Mouse (Mus musculus): ENCODE measurements around the gene Grasp.

The Grasp gene

GRCm38 (mm10) chr15:101194951-101195823 lies 28.8 kb upstream of the Grasp start:
- peak; percentile 44 for DNase-seq (ENCODE audit: low read depth, low spot score)

DNA sequence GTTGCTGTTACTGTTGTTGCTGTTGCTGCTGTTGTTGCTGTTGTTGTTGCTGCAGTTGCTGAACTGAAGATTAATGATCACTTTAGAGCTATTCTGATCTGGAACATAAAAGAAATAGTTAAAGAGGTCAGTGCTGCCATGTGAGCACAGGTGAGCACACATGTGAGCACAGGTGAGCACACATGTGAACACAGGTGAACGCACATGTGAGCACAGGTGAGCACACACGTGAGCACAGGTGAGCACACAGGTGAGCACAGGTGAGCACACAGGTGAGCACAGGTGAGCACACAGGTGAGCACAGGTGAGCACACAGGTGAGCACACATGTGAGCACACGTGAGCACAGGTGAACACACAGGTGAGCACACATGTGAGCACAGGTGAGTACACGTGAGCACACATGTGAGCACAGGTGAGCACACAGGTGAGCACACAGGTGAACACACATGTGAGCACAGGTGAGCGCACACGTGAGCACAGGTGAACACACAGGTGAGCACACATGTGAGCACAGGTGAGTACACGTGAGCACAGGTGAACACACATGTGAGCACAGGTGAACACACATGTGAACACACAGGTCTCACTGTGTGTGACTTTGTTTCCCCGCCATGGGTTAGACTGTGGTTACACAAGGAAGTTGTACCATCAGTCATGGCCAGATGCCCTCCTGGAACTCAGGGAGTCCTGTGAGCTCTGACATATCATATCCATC lies 27.8 kb upstream of the Grasp start:
- no peak for DNase-seq (ENCODE audit: low read depth, low spot score)

GRCm38 (mm10) chr15:101196961-101197360 lies 27.0 kb upstream of the Grasp start:
- no peak for DNase-seq (ENCODE audit: low read depth, low spot score)

- no peak for DNase-seq (ENCODE audit: low read depth, low spot score)
These were observed 26.4 kb upstream of the Grasp start for GRCm38 (mm10) chr15:101197497-101198179.

- DNase-seq (ENCODE audit: low read depth, low spot score), result peak; percentile 87
These were observed 25.8 kb upstream of the Grasp start for GRCm38 (mm10) chr15:101198218-101198617.

DNA sequence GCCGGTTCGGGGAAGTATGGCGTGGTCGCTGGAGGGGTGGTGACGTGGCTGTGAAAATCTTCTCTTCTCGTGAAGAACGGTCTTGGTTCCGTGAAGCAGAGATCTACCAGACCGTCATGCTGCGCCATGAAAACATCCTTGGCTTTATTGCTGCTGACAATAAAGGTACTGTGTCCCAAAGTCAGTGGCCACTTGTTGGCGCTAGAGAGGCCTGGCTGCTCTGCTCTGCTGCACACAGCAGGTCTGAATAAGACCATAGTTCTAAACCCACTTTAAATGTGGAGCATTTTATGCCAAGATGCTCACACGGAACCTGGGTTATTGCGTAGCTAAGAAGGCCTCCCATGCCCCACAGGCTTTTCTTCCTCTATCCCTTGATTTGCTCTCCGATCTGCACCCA lies 25.1 kb upstream of the Grasp start:
- no peak for DNase-seq (ENCODE audit: low read depth, low spot score)

DNA sequence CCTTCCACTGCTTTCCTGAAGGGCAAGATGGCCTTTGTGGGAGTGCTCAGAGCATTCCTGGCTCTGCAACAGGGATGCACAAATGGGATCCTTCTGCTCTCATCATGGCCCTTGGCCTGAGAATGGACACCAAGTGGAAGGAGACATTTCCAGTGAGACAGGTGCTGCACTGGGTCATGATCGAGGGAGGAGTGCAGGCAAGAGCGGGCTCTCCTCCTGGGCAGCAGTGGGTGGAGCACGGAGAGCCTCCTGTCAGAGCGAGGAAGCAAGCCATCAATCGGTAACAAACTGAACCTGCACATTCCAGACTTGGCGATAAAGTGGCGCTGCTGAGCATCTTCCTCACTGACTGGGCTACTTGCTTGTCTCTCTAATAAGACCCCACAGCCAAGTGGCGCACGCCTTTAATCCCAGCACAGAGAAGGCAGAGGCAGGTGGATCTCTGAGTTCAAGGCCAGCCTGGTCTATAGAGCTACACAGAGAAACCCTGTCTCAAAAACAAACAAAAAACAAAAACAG lies 23.2 kb upstream of the Grasp start:
- DNase-seq (ENCODE audit: low read depth, low spot score), result no peak

DNA sequence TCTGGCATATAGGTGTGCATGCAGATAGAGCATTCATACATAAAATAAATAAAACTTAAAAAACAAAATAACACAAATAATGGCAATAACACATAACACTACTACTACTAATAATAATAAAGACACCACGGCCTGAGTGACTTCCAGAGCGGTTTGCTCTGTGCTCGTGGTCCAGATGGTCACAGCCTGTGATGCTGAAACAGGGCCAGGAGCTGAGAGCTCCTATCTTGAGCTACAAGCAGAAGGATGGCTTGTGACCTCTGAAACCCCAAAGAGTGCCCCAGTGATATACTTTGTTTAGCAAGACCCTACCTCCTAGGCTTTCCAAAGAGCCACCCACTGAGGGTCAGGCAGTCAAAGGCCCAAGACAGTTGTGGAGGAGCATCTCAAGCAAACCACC lies 22.6 kb upstream of the Grasp start:
- no peak for DNase-seq (ENCODE audit: low read depth, low spot score)

GRCm38 (mm10) chr15:101203673-101204072 lies 20.3 kb upstream of the Grasp start:
- no peak for DNase-seq (ENCODE audit: low read depth, low spot score)

- no peak for DNase-seq (ENCODE audit: low read depth, low spot score)
These were observed 19.2 kb upstream of the Grasp start for GRCm38 (mm10) chr15:101204781-101205180.

GRCm38 (mm10) chr15:101210228-101210627 lies 13.8 kb upstream of the Grasp start:
- peak; percentile 84 for DNase-seq (ENCODE audit: low read depth, low spot score)

DNA sequence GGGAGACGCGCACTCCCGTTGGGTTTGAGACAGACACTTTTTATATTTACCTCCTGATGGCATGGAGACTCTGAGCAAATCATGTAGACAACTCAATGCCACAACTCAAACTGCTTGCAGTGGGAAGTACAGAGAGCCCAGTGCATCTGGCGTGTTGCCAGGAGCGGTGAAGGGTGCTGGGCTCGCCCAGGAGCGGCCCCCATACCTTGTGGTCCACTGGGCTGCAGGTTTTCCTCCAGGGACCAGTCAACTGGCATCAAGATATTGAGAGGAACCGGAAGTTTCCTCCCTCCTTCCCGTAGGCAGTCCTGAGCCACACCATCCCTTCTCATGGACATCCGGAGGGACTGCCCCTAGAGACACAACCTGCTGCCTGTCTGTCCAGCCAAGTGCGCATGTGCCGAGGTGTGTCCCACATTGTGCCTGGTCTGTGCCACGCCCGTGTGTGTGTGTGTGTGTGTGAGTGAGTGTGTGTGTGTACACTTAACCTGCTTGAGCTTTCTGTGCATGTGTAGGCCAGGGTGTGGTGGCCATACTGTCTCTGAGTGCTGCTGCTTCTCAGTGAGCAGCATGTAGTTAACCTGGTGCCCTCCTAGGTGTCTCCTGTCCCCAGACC lies 12.9 kb upstream of the Grasp start:
- no peak for DNase-seq (ENCODE audit: low read depth, low spot score)

GRCm38 (mm10) chr15:101212435-101212834 lies 11.6 kb upstream of the Grasp start:
- no peak for DNase-seq (ENCODE audit: low read depth, low spot score)

- DNase-seq (ENCODE audit: low read depth, low spot score), result no peak
These were observed 8.9 kb upstream of the Grasp start for GRCm38 (mm10) chr15:101215136-101215535.

DNA sequence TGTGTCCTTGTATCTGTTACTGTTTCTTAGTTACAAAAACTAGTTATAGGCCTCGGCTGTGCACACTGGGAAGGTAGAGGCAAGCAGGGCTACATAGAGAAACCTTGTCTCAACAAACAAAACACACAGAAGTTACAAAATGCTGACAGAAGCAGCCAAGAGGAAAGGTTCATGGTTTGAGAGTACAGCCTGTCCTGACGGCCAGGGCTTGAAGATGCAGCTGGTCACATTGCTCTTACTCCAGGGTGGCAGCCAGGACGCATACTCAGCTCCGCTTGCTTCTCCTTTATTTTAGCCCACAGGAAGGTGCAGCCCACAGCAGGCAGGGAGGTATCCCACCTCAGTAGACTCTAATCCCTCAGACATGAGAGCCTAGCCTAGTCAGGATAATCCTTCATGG lies 8.0 kb upstream of the Grasp start:
- no peak for DNase-seq (ENCODE audit: low read depth, low spot score)

DNA sequence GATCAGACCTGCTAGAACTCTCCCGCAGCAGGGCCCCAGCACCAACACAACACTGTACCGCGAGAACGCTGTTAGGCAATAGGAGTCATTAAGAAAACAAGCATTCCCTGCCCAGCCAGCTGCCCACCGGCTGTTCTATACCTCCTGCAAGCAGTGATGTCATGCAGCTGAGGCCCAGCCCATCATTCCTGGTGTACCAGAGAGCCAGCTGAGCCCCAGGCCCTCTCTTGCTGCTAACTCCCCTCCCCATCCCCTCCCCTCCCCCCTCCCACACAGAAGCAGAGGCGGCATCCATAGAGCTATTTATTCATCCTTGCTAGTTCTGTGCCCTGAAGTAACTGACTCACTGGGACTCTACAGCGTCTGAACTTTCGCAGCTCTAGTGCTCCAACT lies 3.1 kb upstream of the Grasp start:
- no peak for DNase-seq (ENCODE audit: low read depth, low spot score)

GRCm38 (mm10) chr15:101221298-101222104 lies 2.5 kb upstream of the Grasp start:
- DNase-seq (ENCODE audit: low read depth, low spot score), result peak; percentile 69

GRCm38 (mm10) chr15:101222897-101223482 lies 998 bp upstream of the Grasp start:
- DNase-seq (ENCODE audit: low read depth, low spot score), result no peak

- DNase-seq (ENCODE audit: low read depth, low spot score), result no peak
These were observed 392 bp upstream of the Grasp start for GRCm38 (mm10) chr15:101223596-101223995.

GRCm38 (mm10) chr15:101224977-101225376 lies 989 bp downstream of the Grasp start:
- DNase-seq (ENCODE audit: low read depth, low spot score), result peak; percentile 62
